Mouse (Mus musculus) layer of hippocampus, adult 2 months (tissue): ENCODE measurements around the gene 9930111J21Rik1. TPM values are rescaled to one million over a fixed set of nuclear protein-coding genes. Genes with fewer than 3 reads are reported as not detected.
"Not testable (repeated sequence)": the region's sequence is repeated elsewhere in the genome, so short reads cannot be mapped to it uniquely, and the experiment has no call there.

Experiments
- DNase-seq, 2 experiments: peaks; one replicate each; pipeline ENCODE4 v3.0.0; 2022; ENCODE audit warnings: low spot score in 2 of 2
- H3K27ac ChIP-seq: fragments of 200-600 bp; 2 replicates; pipeline ENCODE4 v1.8.1; 2022
- H3K4me3 ChIP-seq: fragments of 200-600 bp; 2 replicates; pipeline ENCODE4 v1.8.1; 2022; ENCODE audit warnings: mild to moderate bottlenecking
- long read RNA-seq, 2 experiments: library from polyadenylated mRNA; stranded (forward); transcript quantifications; one replicate each; pipeline ENCODE4 v2.0.0; 2021; ENCODE audit warnings: borderline mapping rate in 2 of 2
- total RNA-seq, 2 experiments: library from RNA; stranded (reverse); gene quantifications; 2 replicates each; pipeline ENCODE4 v1.2.3; 2021

The 9930111J21Rik1 gene
- 1 to 10 TPM in 1 of 2 experiments, under 1 TPM in 1; 0.91 to 1.8 TPM for total RNA-seq
- long read RNA-seq, experiment 1, result 0 reads
- long read RNA-seq, experiment 2, result 0 reads

- H3K27ac ChIP-seq, DNase-seq, H3K4me3 ChIP-seq: not testable (repeated sequence)
These were observed at the start of gene 9930111J21Rik1 for GRCm38 (mm10) chr11:48979251-48979650. Gene 9930111J21Rik1, minus strand, starts transcription at chr11:48979398.

DNA sequence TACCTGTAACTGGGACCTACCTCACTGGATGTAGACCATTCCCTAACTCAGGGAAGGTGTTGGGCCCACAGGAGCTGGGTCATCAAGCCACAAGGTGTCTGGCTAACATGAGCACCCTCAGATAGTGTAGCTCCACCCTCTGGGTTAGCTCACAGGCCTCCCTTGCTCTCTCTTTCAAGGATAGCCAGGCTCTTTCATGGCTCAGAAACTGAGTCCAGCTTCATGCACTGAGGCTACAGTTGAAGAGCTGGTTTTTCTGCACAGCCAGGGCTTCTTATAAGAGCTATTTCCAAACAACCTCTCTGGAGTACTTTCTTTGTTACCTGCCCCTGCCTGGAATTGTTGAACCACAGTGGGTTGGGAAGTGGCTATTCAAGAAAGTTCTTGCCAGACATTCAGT lies 32.9 kb upstream of the 9930111J21Rik1 start:
- H3K27ac ChIP-seq, DNase-seq: not testable (repeated sequence)

GRCm38 (mm10) chr11:49006785-49007184 lies 27.6 kb upstream of the 9930111J21Rik1 start:
- H3K4me3 ChIP-seq, DNase-seq, H3K27ac ChIP-seq: not testable (repeated sequence)

More for the DNA sequence above, 32.9 kb upstream of the 9930111J21Rik1 start:
- not testable (repeated sequence) for H3K4me3 ChIP-seq

DNA sequence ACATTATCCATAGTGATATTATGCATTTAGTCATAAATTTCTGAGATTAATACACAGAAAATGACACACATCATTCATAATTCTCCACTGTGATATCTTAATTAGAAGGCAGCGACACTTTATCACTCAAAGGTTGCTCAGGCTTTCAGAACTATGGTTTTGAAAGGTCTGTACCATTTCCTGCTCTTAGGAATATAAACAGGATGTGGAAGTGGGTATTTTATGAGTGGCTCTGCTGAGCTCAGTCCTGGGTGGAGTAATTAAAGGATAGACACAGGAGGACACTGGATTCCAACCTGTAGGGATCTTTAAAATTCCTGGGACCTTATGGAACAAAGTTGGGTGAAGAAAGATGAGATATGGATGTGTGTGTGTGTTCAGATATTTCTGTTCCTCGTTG lies 27.1 kb upstream of the 9930111J21Rik1 start:
- not testable (repeated sequence) for DNase-seq, H3K4me3 ChIP-seq, H3K27ac ChIP-seq

GRCm38 (mm10) chr11:49000411-49000810 lies 21.2 kb upstream of the 9930111J21Rik1 start:
- H3K4me3 ChIP-seq, H3K27ac ChIP-seq, DNase-seq: not testable (repeated sequence)

GRCm38 (mm10) chr11:48994018-48994417 lies 14.8 kb upstream of the 9930111J21Rik1 start, which contains the start of gene Tgtp1:
Gene Tgtp1, minus strand, starts transcription at chr11:48994172.
- DNase-seq, result not testable (repeated sequence)

DNA sequence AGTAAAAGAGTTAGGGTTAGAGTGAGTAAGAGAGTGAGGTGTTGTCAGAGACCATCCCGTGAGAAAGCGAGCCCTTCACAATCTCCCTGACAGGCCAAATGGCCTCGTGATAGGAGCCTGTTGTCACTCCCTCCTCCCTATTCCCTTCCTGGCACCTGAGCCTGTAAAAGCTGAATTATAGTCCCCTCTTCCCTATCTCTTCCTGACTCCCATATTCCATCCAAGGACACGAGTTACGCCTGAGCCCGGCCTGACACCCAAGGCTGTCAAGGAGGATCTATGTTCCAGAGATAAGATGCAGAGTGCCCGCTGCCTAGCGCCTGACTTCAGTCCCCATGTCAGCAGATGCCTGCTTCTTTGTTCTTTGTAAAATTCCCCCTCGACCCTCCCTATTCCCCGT lies 14.1 kb upstream of the 9930111J21Rik1 start:
- not testable (repeated sequence) for DNase-seq, H3K27ac ChIP-seq, H3K4me3 ChIP-seq

More at GRCm38 (mm10) chr11:48994018-48994417, 14.8 kb upstream of the 9930111J21Rik1 start, which contains the start of gene Tgtp1:
- not testable (repeated sequence) for H3K4me3 ChIP-seq, H3K27ac ChIP-seq

- DNase-seq, result not testable (repeated sequence)
- H3K27ac ChIP-seq, result peak within 1 kb of the TSS; percentile 43; the same call in 1 of the 2 replicates
These were observed 12.7 kb upstream of the 9930111J21Rik1 start, which contains the start of gene Gm12185 for GRCm38 (mm10) chr11:48991740-48992520. Gene Gm12185, minus strand, starts transcription at chr11:48992226.

DNA sequence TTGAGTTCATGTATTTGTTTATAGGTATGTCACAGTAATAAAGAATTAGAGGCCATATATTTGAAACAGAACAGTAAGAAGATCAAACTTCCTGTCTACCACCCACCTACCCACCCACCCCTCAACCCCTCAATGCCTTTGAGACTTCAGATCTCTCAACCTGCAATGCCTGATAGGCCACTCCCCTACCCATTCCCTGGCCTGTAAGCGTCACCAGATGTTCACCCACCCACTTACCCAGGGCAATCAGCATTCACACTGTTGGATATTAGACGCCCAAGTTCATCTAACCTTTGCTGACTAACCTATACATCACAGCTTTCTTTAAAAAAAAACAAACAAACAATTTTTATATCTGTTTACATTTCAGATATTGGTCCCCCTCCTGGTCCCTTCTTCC lies 10.8 kb upstream of the 9930111J21Rik1 start:
- H3K4me3 ChIP-seq, DNase-seq, H3K27ac ChIP-seq: not testable (repeated sequence)

More at GRCm38 (mm10) chr11:48991740-48992520, 12.7 kb upstream of the 9930111J21Rik1 start, which contains the start of gene Gm12185:
- H3K4me3 ChIP-seq, result not testable (repeated sequence)

- not testable (repeated sequence) for H3K27ac ChIP-seq, H3K4me3 ChIP-seq, DNase-seq
These were observed 9.0 kb upstream of the 9930111J21Rik1 start for GRCm38 (mm10) chr11:48988219-48988618.

DNA sequence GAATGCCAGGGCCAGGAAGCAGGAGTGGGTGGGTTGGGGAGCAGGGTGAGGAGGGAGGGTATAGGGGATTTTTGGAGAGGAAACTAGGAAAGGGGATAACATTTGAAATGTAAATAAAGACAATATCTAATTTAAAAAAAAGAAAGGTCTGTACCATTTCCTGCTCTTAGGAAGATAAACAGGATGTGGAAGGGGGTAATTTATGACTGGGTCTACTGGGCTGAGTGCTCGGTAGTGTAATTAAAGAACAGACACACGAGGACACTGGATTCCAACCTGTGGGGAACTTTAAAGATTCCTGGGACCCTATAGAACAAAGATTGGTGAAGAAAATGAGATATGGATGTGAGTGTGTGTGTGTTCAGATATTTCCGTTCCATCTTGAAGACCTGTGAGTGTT lies 3.6 kb upstream of the 9930111J21Rik1 start:
- not testable (repeated sequence) for H3K4me3 ChIP-seq, DNase-seq, H3K27ac ChIP-seq

DNA sequence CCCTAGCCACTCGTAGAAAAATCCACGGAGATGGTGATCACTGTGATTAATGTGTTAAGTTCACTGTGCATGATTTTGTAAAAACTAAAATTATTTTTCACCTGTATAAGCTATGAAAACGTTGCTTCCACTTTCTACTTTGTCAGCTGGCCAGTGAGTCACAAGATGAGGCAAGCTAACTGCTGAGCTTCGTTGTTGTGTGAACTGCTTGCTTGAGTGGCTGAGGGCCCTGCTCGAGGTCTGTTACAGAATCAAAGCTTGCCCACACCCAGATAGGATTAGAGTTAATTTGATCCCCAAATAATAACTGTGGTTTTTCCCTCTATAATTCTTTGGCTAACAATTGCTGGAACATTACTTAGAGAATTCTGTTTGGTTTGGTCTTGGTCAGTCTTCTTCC lies 854 bp upstream of the 9930111J21Rik1 start:
- H3K4me3 ChIP-seq, DNase-seq, H3K27ac ChIP-seq: not testable (repeated sequence)

DNA sequence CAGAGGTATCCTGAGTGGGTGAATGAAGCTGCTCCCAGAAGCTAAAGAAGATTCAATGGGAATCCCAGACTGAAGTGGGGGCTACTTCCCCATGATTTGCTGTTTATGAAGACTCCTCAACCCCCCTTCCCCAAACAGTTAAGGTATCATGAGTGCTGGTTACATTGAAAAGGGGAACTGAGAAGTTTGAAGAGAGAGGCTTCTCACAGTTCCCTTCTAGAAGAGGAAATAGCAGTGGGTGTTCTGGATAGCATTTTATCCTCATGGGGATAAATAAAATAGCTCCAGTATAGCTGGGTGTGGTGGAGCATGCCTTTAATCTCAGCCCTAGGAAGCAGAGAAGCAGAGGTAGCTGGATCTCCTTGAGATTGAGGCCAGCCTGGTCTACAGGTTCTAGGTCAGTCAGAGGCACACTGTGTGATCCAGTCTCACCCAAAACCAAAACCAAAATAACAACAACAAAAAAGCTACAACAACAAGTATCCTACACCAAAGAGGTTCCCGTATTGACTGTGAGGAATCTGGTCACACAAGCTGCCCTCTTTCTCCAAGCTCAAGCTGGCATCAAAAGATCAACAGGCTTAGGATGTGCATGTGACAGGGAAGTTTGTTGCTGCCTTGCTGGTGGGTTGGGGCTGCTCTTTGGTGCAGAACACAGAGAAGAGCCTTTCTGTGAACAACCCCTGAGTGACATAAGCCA lies 808 bp downstream of the 9930111J21Rik1 start, which contains the start of gene Olfr56:
TSS of gene Olfr56 (plus strand) at position 650 of the 700 bp plus-strand sequence.
- H3K27ac ChIP-seq, H3K4me3 ChIP-seq, DNase-seq: not testable (repeated sequence)

GRCm38 (mm10) chr11:48974686-48975085 lies 4.5 kb downstream of the 9930111J21Rik1 start:
- not testable (repeated sequence) for DNase-seq, H3K4me3 ChIP-seq, H3K27ac ChIP-seq

DNA sequence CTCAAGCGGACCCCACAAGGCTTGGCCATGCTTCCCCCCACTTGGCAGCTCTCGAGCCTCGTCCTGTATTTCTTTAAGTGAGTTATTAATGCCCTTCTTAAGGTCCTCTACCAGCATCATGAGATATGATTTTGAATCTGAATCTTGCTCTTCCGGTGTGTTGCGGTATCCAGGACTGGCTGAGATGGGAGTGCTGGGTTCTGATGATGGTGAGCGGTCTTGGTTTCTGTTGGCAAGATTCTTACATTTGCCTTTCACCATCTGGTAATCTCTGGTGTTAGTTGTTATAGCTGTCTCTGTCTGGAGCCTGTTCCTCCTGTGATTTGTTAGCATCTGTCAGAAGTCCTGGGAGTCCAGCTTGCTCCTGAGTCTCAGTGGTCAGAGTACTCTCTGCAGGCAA lies 33.1 kb downstream of the 9930111J21Rik1 start, which contains the start of gene Psme2b:
TSS of gene Psme2b (minus strand) at position 101 of the 400 bp plus-strand sequence.
- DNase-seq, H3K27ac ChIP-seq, H3K4me3 ChIP-seq: not testable (repeated sequence)

GRCm38 (mm10) chr11:48939286-48939685 lies 39.9 kb downstream of the 9930111J21Rik1 start:
- not testable (repeated sequence) for H3K27ac ChIP-seq, H3K4me3 ChIP-seq, DNase-seq

GRCm38 (mm10) chr11:48935291-48935690 lies 43.9 kb downstream of the 9930111J21Rik1 start:
- H3K4me3 ChIP-seq, DNase-seq, H3K27ac ChIP-seq: not testable (repeated sequence)

DNA sequence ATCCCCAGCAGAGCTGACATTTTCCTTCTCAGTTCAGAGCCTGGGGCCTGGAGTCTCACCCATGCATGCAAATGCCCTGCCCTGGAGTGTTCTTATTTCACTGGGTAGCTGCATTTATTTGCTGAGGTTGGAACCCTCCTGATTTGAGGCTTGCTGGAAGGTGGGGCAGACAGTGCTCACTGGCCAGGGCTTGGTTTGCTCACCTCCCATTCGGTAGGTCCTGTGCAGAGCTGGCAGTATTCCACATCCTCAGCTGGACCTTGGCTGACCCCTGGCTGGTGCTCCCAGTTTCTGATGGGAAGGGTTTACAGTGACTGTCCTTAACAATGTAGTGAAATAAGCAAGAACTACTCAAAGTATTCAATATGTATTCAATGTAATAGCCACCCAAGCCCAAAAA lies 45.3 kb downstream of the 9930111J21Rik1 start:
- H3K27ac ChIP-seq, result not testable (repeated sequence)

More for the DNA sequence above, 45.3 kb downstream of the 9930111J21Rik1 start:
- not testable (repeated sequence) for H3K4me3 ChIP-seq, DNase-seq
